Mouse (Mus musculus) spleen, postnatal 0 days (tissue): ENCODE data around the gene Gdpd4. TPM values are rescaled to one million over a fixed set of nuclear protein-coding genes. Genes with fewer than 3 reads are reported as not detected.

Source experiments
- polyA plus RNA-seq: library from polyadenylated mRNA; unstranded; fragments of >200 nt; fragmentation: Nextera tagmentation; extraction: Ambion mirVana; gene quantifications from 2 replicates; pipeline ENCODE4 v1.2.1, GENCODE M21; 2015

The Gdpd4 gene
- polyA plus RNA-seq = not detected in 2 replicates

DNA sequence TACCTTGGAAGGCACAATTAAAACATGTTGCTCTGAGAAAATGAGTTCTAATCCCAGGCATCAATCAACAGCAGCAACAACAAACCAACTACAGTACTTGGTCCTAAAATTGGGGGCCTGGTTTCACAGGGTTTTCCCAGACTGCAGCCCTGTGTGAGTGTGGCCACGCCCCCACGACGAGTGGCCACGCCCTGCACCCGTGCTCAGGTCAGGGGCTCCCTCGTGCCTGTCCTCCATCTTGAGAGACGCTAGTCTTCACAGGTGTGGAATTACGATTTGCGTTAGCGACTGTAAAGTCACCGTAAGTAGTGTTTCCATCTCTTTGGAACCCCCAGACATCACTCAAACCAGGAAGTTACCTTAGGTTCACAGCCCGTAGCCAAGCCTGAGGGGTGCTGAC is at the start of gene Gdpd4:
Gene Gdpd4, plus strand, starts transcription at position 214 of the 400 bp plus-strand sequence.

Other genes starting within 250 kb of the Gdpd4 start
- gene Clns1a, start 223.3 kb upstream of the Gdpd4 start, polyA plus RNA-seq = 85.1 and 85.2 TPM in 2 replicates
- 7.5 and 8.1 TPM in 2 replicates for gene Aqp11, start 181.7 kb upstream of the Gdpd4 start, polyA plus RNA-seq
- gene Pak1, start 131.4 kb upstream of the Gdpd4 start, polyA plus RNA-seq = 8.1 and 9.6 TPM in 2 replicates
- 5.8 and 8.3 TPM in 2 replicates for gene Myo7a, start 199.6 kb downstream of the Gdpd4 start, polyA plus RNA-seq
- 0.48 and 0.70 TPM in 2 replicates for gene Omp, start 225.5 kb downstream of the Gdpd4 start, polyA plus RNA-seq